Mouse (Mus musculus): ENCODE results near the gene Limd2.
"Not testable (repeated sequence)": the region's sequence is repeated elsewhere in the genome, so short reads cannot be mapped to it uniquely, and the experiment has no call there.

Gene Limd2

DNA sequence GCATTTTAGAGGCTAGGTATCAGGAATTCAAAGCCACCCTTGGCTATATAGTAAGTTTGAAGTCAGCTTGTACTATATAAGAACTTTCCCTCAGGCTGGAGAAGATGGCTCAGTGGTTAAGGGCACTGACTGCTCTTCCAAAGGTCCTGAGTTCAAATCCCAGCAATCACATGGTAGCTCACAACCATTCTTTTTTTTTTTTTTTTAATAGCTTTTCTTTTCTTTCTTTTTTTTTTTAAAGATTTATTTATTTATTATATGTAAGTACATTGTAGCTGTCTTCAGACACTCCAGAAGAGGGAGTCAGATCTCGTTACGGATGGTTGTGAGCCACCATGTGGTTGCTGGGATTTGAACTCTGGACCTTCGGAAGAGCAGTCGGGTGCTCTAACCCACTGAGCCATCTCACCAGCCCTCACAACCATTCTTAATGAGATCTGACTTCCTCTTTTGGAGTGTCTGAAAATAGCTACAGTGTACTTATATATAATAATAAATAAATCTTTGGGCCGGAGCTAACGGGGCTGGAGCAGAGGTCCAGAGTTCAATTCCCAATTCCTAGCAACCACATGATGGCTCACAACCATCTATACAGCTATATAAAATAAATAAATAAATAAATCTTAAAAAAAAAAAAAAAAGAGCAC is 33.8 kb downstream of the Limd2 start:
- not testable (repeated sequence) for DNase-seq (ENCODE audit: low spot score in 2 of 2)

DNA sequence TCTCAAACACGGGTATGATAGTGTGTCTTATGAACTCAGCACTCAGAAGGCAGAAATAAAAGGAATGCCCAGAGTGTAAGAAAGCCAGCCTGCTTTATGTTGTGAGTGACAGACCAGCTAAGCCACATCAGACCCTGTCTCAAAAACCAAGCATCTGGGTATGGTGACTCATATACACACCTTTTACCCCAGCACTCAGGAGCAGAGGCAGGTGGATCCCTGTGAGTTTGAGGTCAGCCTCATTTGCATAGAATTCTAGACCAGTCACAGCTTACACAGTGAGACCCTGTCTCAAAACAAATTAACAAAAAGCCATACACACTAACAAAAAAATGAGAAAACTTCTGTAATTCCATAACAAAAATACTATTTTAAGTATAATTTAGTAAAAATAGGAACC is 34.8 kb downstream of the Limd2 start:
- no peak for DNase-seq (ENCODE audit: low spot score in 2 of 2)

DNA sequence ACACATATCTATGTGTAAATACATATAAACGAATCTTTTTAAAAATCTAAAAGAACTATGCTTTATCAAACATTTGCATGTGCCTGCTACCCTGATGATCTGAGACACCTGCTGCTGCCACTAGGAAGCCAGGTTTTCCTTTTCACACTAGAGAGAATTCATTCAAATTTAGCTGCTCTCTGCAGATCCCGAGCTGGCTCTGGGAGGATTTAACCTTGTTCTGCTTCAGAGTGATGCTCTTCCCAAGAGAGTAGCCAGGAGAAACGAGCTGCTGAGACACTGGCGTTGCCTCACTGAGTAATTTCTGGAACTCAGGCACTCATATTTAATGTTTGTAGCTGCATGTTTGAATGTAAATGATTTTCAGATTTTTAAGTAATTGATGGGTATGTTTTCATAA is 35.9 kb downstream of the Limd2 start:
- DNase-seq (ENCODE audit: low spot score in 2 of 2), result no peak

DNA sequence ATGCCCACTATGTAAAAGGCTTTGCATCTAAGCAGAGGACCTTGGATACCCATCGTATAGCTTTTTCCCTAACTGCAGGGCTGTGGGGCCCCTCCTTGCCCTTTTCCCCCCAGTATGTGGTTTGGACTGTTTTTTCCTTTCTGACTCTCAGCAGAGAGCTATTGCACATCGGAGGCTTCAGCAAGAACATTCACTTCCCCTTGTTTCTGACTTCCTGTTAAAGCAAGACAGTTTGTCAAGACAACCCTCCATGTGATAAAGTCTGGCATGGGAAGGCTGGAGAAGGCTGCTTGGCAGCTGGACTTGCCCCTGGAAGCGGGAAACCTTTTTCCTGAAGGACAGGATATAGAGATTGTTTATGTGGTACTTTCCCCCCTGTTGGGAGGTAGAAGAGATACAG is 37.9 kb downstream of the Limd2 start:
- DNase-seq (ENCODE audit: low spot score in 2 of 2), result no peak

DNA sequence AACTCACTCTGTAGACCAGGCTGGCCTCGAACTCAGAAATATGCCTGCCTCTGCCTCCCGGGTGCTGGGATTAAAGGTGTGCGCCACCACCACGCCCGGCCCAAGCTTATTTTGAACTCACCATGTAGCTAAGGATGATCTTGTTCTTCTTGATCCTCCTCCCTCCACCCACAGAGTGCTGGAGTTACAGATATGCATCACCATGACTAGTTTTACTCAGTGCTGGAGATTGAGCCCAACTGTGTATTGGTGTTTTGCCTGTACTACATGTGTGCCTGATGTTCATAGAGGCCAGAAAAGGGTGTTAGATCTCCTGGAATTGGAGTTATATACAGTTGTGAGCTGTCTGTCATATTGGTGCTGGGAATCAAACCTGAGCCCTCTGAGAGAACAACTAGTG is 38.4 kb downstream of the Limd2 start:
- DNase-seq (ENCODE audit: low spot score in 2 of 2), result no peak

DNA sequence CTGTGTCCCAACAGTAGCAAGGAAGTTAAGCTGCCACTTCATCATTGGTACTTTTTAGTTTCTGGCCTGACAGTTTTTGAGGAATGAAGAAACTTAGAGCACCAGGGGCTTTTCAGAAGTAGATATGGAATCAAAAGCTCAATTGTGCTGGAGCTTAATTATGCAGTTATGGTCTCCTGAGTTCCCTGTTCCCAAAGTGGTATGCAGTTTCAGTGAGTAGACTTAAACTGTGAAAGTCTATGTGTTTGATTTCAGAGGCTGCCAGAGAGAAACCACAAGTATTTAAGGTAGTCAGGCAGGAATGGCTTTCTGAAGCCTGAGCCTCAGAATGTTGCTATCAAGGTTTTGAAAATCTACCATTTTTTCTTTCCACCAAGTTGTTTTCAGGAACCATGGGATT is 49.0 kb downstream of the Limd2 start:
- no peak for DNase-seq (ENCODE audit: low spot score in 2 of 2)

All from cerebellum, postnatal 4 days (tissue).